Mouse (Mus musculus) c-Kit-positive CD71-positive TER-119-positive erythroid progenitor cells, embryonic 14.5 days (primary cell): ENCODE measurements around the gene Tmem150c.

Experiments
- DNase-seq: peaks from one replicate; pipeline ENCODE4 v3.0.0-alpha.2; 2013; ENCODE audit warnings: low spot score

The Tmem150c gene

GRCm38 (mm10) chr5:100159638-100159973 is at the start of gene Tmem150c:
Gene Tmem150c, minus strand, starts transcription at chr5:100159808.
- DNase-seq = no peak

- no peak for DNase-seq
Observed at GRCm38 (mm10) chr5:100209093-100209492, 49.5 kb upstream of the Tmem150c start.

GRCm38 (mm10) chr5:100206675-100207074 is 47.1 kb upstream of the Tmem150c start:
- no peak for DNase-seq

- no peak for DNase-seq
Observed at GRCm38 (mm10) chr5:100205519-100206189, 46.0 kb upstream of the Tmem150c start.

GRCm38 (mm10) chr5:100200805-100201204 is 41.2 kb upstream of the Tmem150c start:
- DNase-seq = no peak

GRCm38 (mm10) chr5:100200296-100200695 is 40.7 kb upstream of the Tmem150c start:
- DNase-seq = no peak

GRCm38 (mm10) chr5:100199092-100199853 is 39.7 kb upstream of the Tmem150c start:
- DNase-seq = no peak

GRCm38 (mm10) chr5:100197476-100197875 is 37.9 kb upstream of the Tmem150c start:
- DNase-seq = no peak

- DNase-seq = no peak
Observed at GRCm38 (mm10) chr5:100196854-100197431, 37.3 kb upstream of the Tmem150c start.

- DNase-seq = no peak
Observed at GRCm38 (mm10) chr5:100196397-100196796, 36.8 kb upstream of the Tmem150c start.

- no peak for DNase-seq
Observed at GRCm38 (mm10) chr5:100191438-100192190, 32.0 kb upstream of the Tmem150c start.

- no peak for DNase-seq
Observed at GRCm38 (mm10) chr5:100187035-100187901, 27.7 kb upstream of the Tmem150c start.

GRCm38 (mm10) chr5:100186618-100187017 is 27.0 kb upstream of the Tmem150c start:
- DNase-seq = no peak

- no peak for DNase-seq
Observed at GRCm38 (mm10) chr5:100185895-100186294, 26.3 kb upstream of the Tmem150c start.

GRCm38 (mm10) chr5:100181011-100181410 is 21.4 kb upstream of the Tmem150c start:
- DNase-seq = no peak

- no peak for DNase-seq
Observed at GRCm38 (mm10) chr5:100178781-100179165, 19.2 kb upstream of the Tmem150c start.

- DNase-seq = no peak
Observed at GRCm38 (mm10) chr5:100178122-100178780, 18.6 kb upstream of the Tmem150c start.

- DNase-seq = no peak
Observed at GRCm38 (mm10) chr5:100177547-100177946, 17.9 kb upstream of the Tmem150c start.

- DNase-seq = no peak
Observed at GRCm38 (mm10) chr5:100176096-100176495, 16.5 kb upstream of the Tmem150c start.

GRCm38 (mm10) chr5:100175582-100175981 is 16.0 kb upstream of the Tmem150c start:
- no peak for DNase-seq

- no peak for DNase-seq
Observed at GRCm38 (mm10) chr5:100172104-100172503, 12.5 kb upstream of the Tmem150c start.
